Mouse (Mus musculus): ENCODE measurements at regions not wholly inside any gene's neighbourhood (a gene's known extent, or its start where the extent isn't known, plus 50 kb on each side); places are given as distances from the start of the nearest gene placed in this dataset.

DNA sequence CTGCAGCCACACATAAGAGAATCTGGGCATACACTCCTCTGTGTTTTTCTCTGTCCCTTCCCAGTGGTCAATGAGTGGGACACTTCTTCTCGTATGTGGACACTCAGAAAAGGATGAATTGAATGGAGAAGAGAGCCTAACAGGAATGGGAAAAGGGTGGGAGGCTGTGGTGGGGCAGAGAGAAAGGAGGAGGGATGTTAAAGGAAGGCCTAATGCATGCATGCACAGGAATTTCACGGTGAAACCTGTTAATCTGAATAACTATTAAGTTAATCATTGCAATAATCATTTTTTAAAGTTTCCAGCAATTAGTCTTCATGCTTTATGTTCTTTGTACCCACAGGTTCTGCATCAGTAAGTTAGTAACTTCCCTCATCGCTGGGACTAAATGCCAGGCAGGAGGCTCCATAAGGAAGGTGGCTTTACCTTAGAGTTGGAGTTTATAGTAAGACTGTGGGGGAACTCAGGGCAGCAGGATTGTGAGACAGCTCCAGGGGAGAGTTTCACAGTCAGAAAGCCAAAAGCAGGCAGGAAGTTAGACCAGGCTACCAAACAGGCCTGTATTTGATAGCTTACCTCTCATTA lies 305.3 kb upstream of the Adamts16 start:
- H3K4me1 ChIP-seq (ENCODE audit: control insufficient read depth, low read depth, low read length): no peaks in the 10 kb centered on the region
- H3K27me3 ChIP-seq (ENCODE audit: control insufficient read depth, insufficient read depth, low read depth, low read length): no peaks in the 10 kb centered on the region
- no peak overlapping the region for H3K9ac ChIP-seq (ENCODE audit: low read depth, low read length)
- 52% methylated on average over 3 of the region's 3 CpGs for WGBS (ENCODE audit: insufficient replicate concordance)
- no peak overlapping the region for H3K27ac ChIP-seq (ENCODE audit: low read length)
- H3K36me3 ChIP-seq (ENCODE audit: control insufficient read depth, insufficient read depth): no peaks in the 10 kb centered on the region
- H3K4me3 ChIP-seq (ENCODE audit: low read depth, low read length): no peak overlapping the region
- no peak for ATAC-seq (ENCODE audit: low read depth)
- H3K9me3 ChIP-seq (replicated peaks; ENCODE audit: control insufficient read depth, low read length): no peaks in the 10 kb centered on the region
- H3K4me2 ChIP-seq (ENCODE audit: low read depth, low read length): no peak overlapping the region

DNA sequence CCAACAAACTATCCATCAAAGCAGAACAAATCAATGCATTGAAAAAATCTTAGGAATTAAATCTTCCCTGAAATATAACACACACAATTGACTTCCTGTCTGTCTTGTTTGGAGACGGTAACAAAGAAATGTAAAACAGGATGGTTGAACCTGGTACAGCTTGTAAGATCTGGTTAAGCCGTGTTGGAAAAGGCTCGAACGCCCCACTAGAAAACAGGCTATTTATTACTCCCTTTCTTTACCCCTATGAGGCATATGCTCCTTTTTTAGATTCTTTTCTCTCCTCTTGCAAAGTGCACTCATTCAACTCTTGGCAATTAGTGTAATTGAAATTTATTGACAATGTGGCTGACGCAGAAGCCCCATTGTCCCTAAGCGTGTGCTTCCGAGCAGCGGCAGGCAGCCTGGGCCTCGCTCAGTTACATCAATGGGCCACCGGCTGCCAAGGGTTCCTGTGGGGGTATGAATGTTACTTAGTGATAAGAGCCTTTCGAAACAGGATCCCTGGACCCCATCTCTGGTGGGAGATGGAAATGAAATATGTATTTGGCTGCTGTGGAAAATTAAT lies 297.2 kb upstream of the Adamts16 start:
- WGBS (ENCODE audit: insufficient replicate concordance): 69% methylated on average over 11 of the region's 11 CpGs
- Histone ChIP-seq H3K4me2 (ENCODE audit: low read depth, low read length) (no peak overlapping the region), H3K4me1 (ENCODE audit: control insufficient read depth, low read depth, low read length) (no peaks in the 10 kb centered on the region), H3K9me3 (replicated peaks; ENCODE audit: control insufficient read depth, low read length) (no peaks in the 10 kb centered on the region), H3K9ac (ENCODE audit: low read depth, low read length) (no peak overlapping the region), H3K27me3 (ENCODE audit: control insufficient read depth, insufficient read depth, low read depth, low read length) (no peaks in the 10 kb centered on the region), H3K36me3 (ENCODE audit: control insufficient read depth, insufficient read depth) (no peaks in the 10 kb centered on the region), H3K4me3 (ENCODE audit: low read depth, low read length) (no peak overlapping the region), H3K27ac (ENCODE audit: low read length) (no peak overlapping the region)
- no peak for ATAC-seq (ENCODE audit: low read depth)

DNA sequence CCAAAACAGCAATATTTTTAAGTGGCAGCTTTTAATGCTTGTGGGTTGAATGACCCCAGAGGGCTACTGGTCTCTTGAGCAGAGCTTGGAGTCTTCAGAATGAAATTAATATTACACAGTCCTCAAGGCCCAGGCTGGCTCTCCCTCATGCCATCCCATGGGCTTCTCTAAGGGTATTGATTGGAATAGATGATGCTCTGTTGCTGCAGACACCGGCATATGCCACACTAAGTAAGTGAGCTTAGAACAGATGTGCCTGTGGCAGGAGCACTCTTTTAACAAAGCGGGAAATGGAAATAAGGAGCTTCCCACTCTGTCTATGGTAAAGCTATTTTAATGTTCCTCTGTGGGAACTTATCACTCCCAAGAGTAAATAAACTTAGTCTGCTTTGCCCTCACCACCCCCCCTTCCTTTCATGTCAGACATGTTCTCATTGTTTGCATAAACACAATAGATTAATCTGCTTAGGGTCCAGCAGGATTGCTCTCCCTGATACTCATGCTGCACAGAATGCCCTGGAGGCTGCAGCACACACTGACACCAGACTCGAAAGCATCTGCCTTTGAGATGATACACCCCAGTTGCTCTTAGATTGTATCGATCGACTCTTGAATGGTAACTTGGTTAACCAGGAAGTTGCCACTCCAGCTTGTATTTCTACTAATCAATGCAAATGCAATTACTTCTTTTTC lies 294.5 kb upstream of the Adamts16 start:
- no peaks in the 10 kb centered on the region for H3K9me3 ChIP-seq (replicated peaks; ENCODE audit: control insufficient read depth, low read length)
- H3K4me1 ChIP-seq (ENCODE audit: control insufficient read depth, low read depth, low read length): no peaks in the 10 kb centered on the region
- ATAC-seq (ENCODE audit: low read depth): no peak
- H3K4me3 ChIP-seq (ENCODE audit: low read depth, low read length): no peak overlapping the region
- H3K36me3 ChIP-seq (ENCODE audit: control insufficient read depth, insufficient read depth): no peaks in the 10 kb centered on the region
- no peak overlapping the region for H3K4me2 ChIP-seq (ENCODE audit: low read depth, low read length)
- no peak overlapping the region for H3K27ac ChIP-seq (ENCODE audit: low read length)
- H3K9ac ChIP-seq (ENCODE audit: low read depth, low read length): no peak overlapping the region
- 64% methylated on average over 5 of the region's 5 CpGs for WGBS (ENCODE audit: insufficient replicate concordance)
- H3K27me3 ChIP-seq (ENCODE audit: control insufficient read depth, insufficient read depth, low read depth, low read length): no peaks in the 10 kb centered on the region

DNA sequence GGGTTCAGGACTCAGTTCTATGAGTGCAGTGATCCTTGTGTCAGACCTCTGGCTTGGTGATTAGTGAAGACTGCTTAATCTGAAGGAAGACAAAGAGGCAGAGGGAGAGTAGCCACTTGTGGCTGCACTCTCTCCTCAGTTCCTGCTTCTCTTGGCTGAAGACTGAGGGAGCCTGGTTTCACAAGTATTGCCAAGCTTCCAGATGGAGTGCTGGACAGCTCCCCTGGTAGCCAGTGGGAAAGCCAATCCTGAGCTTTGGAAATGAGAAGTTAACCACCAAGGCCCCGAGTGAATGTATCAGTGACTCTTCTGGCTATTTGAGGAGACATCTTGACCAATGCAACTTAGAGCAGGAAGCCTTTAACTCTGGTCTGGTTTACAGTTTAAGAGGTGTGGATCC lies 279.9 kb upstream of the Adamts16 start:
- H3K4me2 ChIP-seq (ENCODE audit: low read depth, low read length): no peak overlapping the region
- no peak overlapping the region for H3K4me3 ChIP-seq (ENCODE audit: low read depth, low read length)
- no peak overlapping the region for H3K27ac ChIP-seq (ENCODE audit: low read length)
- H3K27me3 ChIP-seq (ENCODE audit: control insufficient read depth, insufficient read depth, low read depth, low read length): no peaks in the 10 kb centered on the region
- no peak overlapping the region for H3K9ac ChIP-seq (ENCODE audit: low read depth, low read length)
- ATAC-seq (ENCODE audit: low read depth): no peak
- no peaks in the 10 kb centered on the region for H3K36me3 ChIP-seq (ENCODE audit: control insufficient read depth, insufficient read depth)
- no peaks in the 10 kb centered on the region for H3K9me3 ChIP-seq (replicated peaks; ENCODE audit: control insufficient read depth, low read length)
- H3K4me1 ChIP-seq (ENCODE audit: control insufficient read depth, low read depth, low read length): no peaks in the 10 kb centered on the region
- 0% methylated on average over 1 of the region's 1 CpGs for WGBS (ENCODE audit: insufficient replicate concordance)

DNA sequence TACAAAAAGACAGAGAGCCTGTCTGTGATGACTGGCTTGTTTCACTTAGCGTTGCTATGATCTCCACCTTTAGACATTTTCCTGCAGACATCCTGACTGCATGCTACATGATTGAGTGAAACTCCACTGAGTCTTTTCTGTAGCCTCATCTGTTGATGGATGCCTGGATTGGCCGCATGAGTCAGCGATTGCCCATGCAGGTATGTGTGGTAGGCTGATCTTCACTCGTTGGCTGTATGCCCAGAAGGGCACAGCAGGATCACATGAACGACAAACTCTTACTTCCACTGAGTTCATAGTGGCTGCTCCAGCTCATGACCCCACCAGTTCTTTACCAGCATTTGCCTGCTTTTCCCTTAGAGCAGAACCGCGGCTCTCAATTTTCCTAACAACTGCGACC lies 266.6 kb upstream of the Adamts16 start:
- H3K4me2 ChIP-seq (ENCODE audit: low read depth, low read length): no peak overlapping the region
- H3K9ac ChIP-seq (ENCODE audit: low read depth, low read length): no peak overlapping the region
- H3K27me3 ChIP-seq (ENCODE audit: control insufficient read depth, insufficient read depth, low read depth, low read length): no peaks in the 10 kb centered on the region
- no peaks in the 10 kb centered on the region for H3K36me3 ChIP-seq (ENCODE audit: control insufficient read depth, insufficient read depth)
- H3K27ac ChIP-seq (ENCODE audit: low read length): no peak overlapping the region
- H3K4me1 ChIP-seq (ENCODE audit: control insufficient read depth, low read depth, low read length): no peaks in the 10 kb centered on the region
- no peak overlapping the region for H3K4me3 ChIP-seq (ENCODE audit: low read depth, low read length)
- H3K9me3 ChIP-seq (replicated peaks; ENCODE audit: control insufficient read depth, low read length): no peaks in the 10 kb centered on the region
- WGBS (ENCODE audit: insufficient replicate concordance): 72% methylated on average over 8 of the region's 8 CpGs
- no peak for ATAC-seq (ENCODE audit: low read depth)

DNA sequence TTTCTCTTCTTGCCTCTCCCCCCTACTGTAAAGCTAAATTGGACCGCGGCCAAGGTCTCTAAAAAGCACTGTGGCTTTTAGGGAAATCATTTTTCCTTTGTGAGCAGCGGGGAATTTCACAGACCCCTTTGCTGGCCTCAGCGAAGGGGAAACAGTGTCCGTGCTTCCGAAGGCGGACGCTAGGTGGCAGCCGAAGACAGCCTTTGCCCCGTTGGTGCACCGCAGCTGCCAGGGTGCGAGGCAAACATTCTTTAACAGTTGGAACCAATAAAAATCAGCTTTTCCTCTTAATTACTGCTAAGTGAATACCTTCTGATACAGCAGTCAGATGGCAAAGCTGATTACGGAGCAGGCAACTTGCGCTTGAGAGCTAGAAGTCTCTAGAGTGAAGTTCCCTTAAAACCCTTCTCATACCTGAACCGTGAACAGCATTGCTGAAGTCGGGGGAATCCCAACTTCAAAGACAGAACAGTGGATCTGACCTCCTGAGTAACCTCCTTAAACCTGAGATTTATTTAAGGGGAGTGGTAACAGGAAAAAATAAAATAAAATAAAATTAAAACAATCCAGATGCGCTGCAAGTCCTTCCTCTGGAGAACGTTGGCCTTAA lies 263.7 kb upstream of the Adamts16 start:
- H3K4me3 ChIP-seq (ENCODE audit: low read depth, low read length): no peak overlapping the region
- 13% methylated on average over 18 of the region's 18 CpGs for WGBS (ENCODE audit: insufficient replicate concordance)
- no peaks in the 10 kb centered on the region for H3K27me3 ChIP-seq (ENCODE audit: control insufficient read depth, insufficient read depth, low read depth, low read length)
- H3K9me3 ChIP-seq (replicated peaks; ENCODE audit: control insufficient read depth, low read length): no peaks in the 10 kb centered on the region
- H3K27ac ChIP-seq (ENCODE audit: low read length): no peak overlapping the region
- no peak for ATAC-seq (ENCODE audit: low read depth)
- H3K9ac ChIP-seq (ENCODE audit: low read depth, low read length): no peak overlapping the region
- no peaks in the 10 kb centered on the region for H3K4me1 ChIP-seq (ENCODE audit: control insufficient read depth, low read depth, low read length)
- H3K36me3 ChIP-seq (ENCODE audit: control insufficient read depth, insufficient read depth): no peaks in the 10 kb centered on the region
- no peak overlapping the region for H3K4me2 ChIP-seq (ENCODE audit: low read depth, low read length)

DNA sequence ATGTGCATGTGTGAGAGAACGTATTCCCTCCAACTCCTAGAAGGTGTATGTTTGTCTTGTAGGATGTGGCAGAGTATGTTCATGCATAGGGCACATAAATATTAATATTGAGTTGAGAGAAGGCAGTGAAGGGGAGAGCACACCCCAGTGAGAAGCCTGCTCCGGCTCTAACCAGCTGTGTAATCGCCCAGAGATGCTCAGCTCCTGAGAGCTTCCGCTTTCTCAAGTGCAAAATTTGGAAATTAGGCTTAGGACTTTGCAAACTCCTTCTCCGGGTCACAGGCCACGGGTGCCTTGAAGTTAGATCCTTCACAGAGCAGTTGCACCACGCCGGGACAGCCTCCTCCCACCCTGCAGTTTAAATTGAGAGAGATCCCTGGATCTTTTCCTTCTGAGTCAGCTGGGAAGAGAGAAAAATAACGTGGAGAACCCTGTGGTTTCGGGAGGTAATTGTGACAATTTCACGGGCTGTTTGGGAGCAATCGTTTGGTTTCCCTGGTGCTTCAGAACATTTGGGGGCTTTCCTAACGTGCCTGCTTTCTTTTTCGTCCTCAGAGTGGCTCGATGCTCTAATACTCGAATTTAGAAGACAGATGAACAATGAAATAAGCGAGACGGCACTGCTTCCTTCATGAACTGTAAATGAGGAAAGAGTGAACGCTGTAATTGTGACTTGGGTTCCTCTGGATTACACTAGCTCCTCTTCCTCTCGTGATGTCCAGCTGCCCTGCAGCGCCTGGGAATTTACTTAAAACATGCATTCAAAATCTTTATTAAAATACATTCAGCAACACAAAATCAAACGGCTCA lies 263.0 kb upstream of the Adamts16 start:
- Histone ChIP-seq H3K9me3 (replicated peaks; ENCODE audit: control insufficient read depth, low read length) (no peaks in the 10 kb centered on the region), H3K4me2 (ENCODE audit: low read depth, low read length) (no peak overlapping the region), H3K27me3 (ENCODE audit: control insufficient read depth, insufficient read depth, low read depth, low read length) (no peaks in the 10 kb centered on the region), H3K27ac (ENCODE audit: low read length) (no peak overlapping the region), H3K4me1 (ENCODE audit: control insufficient read depth, low read depth, low read length) (no peaks in the 10 kb centered on the region), H3K9ac (ENCODE audit: low read depth, low read length) (no peak overlapping the region), H3K4me3 (ENCODE audit: low read depth, low read length) (no peak overlapping the region), H3K36me3 (ENCODE audit: control insufficient read depth, insufficient read depth) (no peaks in the 10 kb centered on the region)
- ATAC-seq (ENCODE audit: low read depth): no peak
- WGBS (ENCODE audit: insufficient replicate concordance): 25% methylated on average over 22 of the region's 22 CpGs

DNA sequence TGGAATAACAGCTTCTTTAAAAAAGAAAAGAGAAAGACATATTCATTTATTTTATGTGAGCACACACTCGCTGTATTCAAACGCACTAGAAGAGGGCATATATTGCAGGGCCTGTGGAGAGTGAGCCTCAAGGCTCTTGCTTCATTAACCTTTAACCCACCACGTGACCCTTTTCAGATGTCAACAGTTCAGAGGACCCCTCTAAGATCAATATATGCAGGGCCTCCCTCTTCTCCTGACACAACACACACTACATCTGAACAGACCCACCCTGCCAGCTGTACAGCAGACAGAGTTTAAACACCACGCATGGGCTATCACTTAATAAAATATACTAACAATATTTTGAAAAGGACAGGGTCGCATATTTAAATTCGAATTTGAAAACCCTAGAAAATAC lies 242.7 kb upstream of the Adamts16 start:
- Histone ChIP-seq H3K27ac (ENCODE audit: low read length) (no peak overlapping the region), H3K4me3 (ENCODE audit: low read depth, low read length) (no peak overlapping the region), H3K9ac (ENCODE audit: low read depth, low read length) (no peak overlapping the region), H3K36me3 (ENCODE audit: control insufficient read depth, insufficient read depth) (no peaks in the 10 kb centered on the region), H3K4me2 (ENCODE audit: low read depth, low read length) (no peak overlapping the region), H3K4me1 (ENCODE audit: control insufficient read depth, low read depth, low read length) (no peaks in the 10 kb centered on the region), H3K27me3 (ENCODE audit: control insufficient read depth, insufficient read depth, low read depth, low read length) (no peaks in the 10 kb centered on the region), H3K9me3 (replicated peaks; ENCODE audit: control insufficient read depth, low read length) (no peaks in the 10 kb centered on the region)
- WGBS (ENCODE audit: insufficient replicate concordance): 49% methylated on average over 6 of the region's 6 CpGs
- ATAC-seq (ENCODE audit: low read depth): no peak
